In genomic region chr7:63991085-63992010, GRCm38 (mm10) we compare ENCODE assay signal across 10 mouse cellular contexts. TPM values are rescaled to one million over a fixed set of nuclear protein-coding genes. Genes with fewer than 3 reads are reported as not detected.
A peak's percentile ranks its signal among the peaks of the same experiment; 100 is the strongest.
DNase-seq lines count a peak whose midpoint lies in the region; ATAC-seq and TF ChIP-seq lines count a peak whose summit lies in the region.
"Had no signal": no experiment of that assay in that cellular context is flagged by ENCODE, and none has a peak within 500 bp of the region (broad histone marks: within the 10 kb centered on the region; RNA-seq: fewer than 3 reads in every experiment).

No protein-coding gene starts in this region.

- no peaks in the 10 kb centered on the region for H3K36me3 ChIP-seq in heart, embryonic 10.5 days
- H3K36me3 ChIP-seq in heart, embryonic 11.5 days (ENCODE audit: control insufficient read depth, insufficient read depth, low read length), result no peaks in the 10 kb centered on the region
- no peaks in the 10 kb centered on the region for H3K36me3 ChIP-seq in G1E (replicated peaks)
- H3K36me3 ChIP-seq in liver, embryonic 16.5 days (ENCODE audit: control insufficient read depth, insufficient read depth), result no peaks in the 10 kb centered on the region

- H3K4me3 ChIP-seq in heart, embryonic 10.5 days, result no peak overlapping the region
- no peak overlapping the region for H3K4me3 ChIP-seq in heart, embryonic 11.5 days (ENCODE audit: low read depth, low read length)
- H3K4me3 ChIP-seq in G1E (ENCODE audit: low read depth, low read length), result no peak overlapping the region; the same call in 1 of the 2 replicates
- no peak overlapping the region for H3K4me3 ChIP-seq in liver, embryonic 16.5 days (ENCODE audit: low read depth, low read length)
- H3K4me3 ChIP-seq in gastrocnemius, adult 2 months, result no peak overlapping the region

- no peak overlapping the region for H3K9ac ChIP-seq in heart, embryonic 11.5 days (ENCODE audit: low read depth, low read length)
- peak overlapping the region; percentile 50 for H3K9ac ChIP-seq in liver, embryonic 16.5 days (ENCODE audit: low read depth, low read length)

- no peaks in the 10 kb centered on the region for H3K9me3 ChIP-seq in heart, embryonic 10.5 days
- no peaks in the 10 kb centered on the region for H3K9me3 ChIP-seq in heart, embryonic 11.5 days (replicated peaks; ENCODE audit: control insufficient read depth, low read length)
- no peaks in the 10 kb centered on the region for H3K9me3 ChIP-seq in G1E (replicated peaks)
- H3K9me3 ChIP-seq in liver, embryonic 16.5 days (replicated peaks; ENCODE audit: control insufficient read depth, low read length), result no peaks in the 10 kb centered on the region

- no peak for DNase-seq in heart, embryonic 10.5 days (ENCODE audit: low spot score)
- peak; percentile 25 for DNase-seq in G1E (ENCODE audit: low spot score)
- DNase-seq in cerebellum, adult 9-10 months, result peak; percentile 97
- DNase-seq in urinary bladder, postnatal 10 days (ENCODE audit: low spot score), result no peak
- DNase-seq in gastrocnemius, adult 2 months, result no peak
- DNase-seq: lung, postnatal 4 days had no signal

- peaks cover 21% of the 10 kb centered on the region for H3K4me1 ChIP-seq in heart, embryonic 10.5 days
- peaks cover 7% of the 10 kb centered on the region for H3K4me1 ChIP-seq in heart, embryonic 11.5 days (ENCODE audit: control insufficient read depth, insufficient read depth, low read length)
- peaks cover 91% of the 10 kb centered on the region for H3K4me1 ChIP-seq in G1E (ENCODE audit: insufficient read depth, low read depth, low read length)
- H3K4me1 ChIP-seq in liver, embryonic 16.5 days (ENCODE audit: control insufficient read depth, low read depth, low read length), result peaks cover 77% of the 10 kb centered on the region

- H3K27me3 ChIP-seq in heart, embryonic 10.5 days (ENCODE audit: insufficient read depth, poor library complexity, severe bottlenecking), result no peaks in the 10 kb centered on the region
- no peaks in the 10 kb centered on the region for H3K27me3 ChIP-seq in heart, embryonic 11.5 days (ENCODE audit: control insufficient read depth, insufficient read depth, low read length)
- peaks cover 11% of the 10 kb centered on the region; the same call in 1 of the 2 replicates for H3K27me3 ChIP-seq in G1E (ENCODE audit: insufficient read depth, low read length)
- H3K27me3 ChIP-seq in liver, embryonic 16.5 days (ENCODE audit: control insufficient read depth, insufficient read depth, low read depth, low read length), result no peaks in the 10 kb centered on the region

- ATAC-seq in heart, embryonic 11.5 days (replicated peaks; ENCODE audit: insufficient number of reproducible peaks, low FRiP score, low TSS enrichment), result no peak
- no peak; the same call in 1 of the 2 replicates for ATAC-seq in G1E (ENCODE audit: extremely low read depth, insufficient number of reproducible peaks, low FRiP score, poor library complexity, severe bottlenecking)
- peak; percentile 71 for ATAC-seq in liver, embryonic 16.5 days (ENCODE audit: low read depth)
- no peak for ATAC-seq in activated CD4-positive, CD25-positive, alpha-beta regulatory T cell, adult 4 months

- 0 out of 2 replicates have a peak overlapping the region, but pooled peaks have one; percentile 23 for H3K27ac ChIP-seq in heart, embryonic 10.5 days
- H3K27ac ChIP-seq in heart, embryonic 11.5 days (ENCODE audit: low read depth, low read length), result no peak overlapping the region
- peak overlapping the region; percentile 78 for H3K27ac ChIP-seq in liver, embryonic 16.5 days (ENCODE audit: low read length)
- H3K27ac ChIP-seq in gastrocnemius, adult 2 months, result no peak overlapping the region
- H3K27ac ChIP-seq: kidney, postnatal 0 days had no signal

- intact Hi-C loops in gastrocnemius, adult 2 months (cut with DNase I), result no loop called here

- H3K4me2 ChIP-seq in heart, embryonic 11.5 days, result no peak overlapping the region
- H3K4me2 ChIP-seq in liver, embryonic 16.5 days (ENCODE audit: low read depth, low read length), result peak overlapping the region; percentile 32

- TF ChIP-seq CTCF in G1E (IDR thresholded peaks at IDR 0.05; ENCODE audit: low read depth, low read length), result no peak
- no peak for TF ChIP-seq CTCF in gastrocnemius, adult 2 months (IDR thresholded peaks at IDR 0.05)

- 77% methylated on average over 12 of the region's 12 CpGs for WGBS in heart, embryonic 10.5 days
- 77% methylated on average over 12 of the region's 12 CpGs for WGBS in heart, embryonic 11.5 days (ENCODE audit: insufficient replicate concordance)
- WGBS in liver, embryonic 16.5 days (ENCODE audit: insufficient replicate concordance), result 68% methylated on average over 12 of the region's 12 CpGs

RNA-seq across cellular contexts. Expression of gene Klf13, which starts 52.6 kb away (rescaled TPM):
- 17.3 and 18.3 TPM in 2 replicates for polyA plus RNA-seq in heart, embryonic 10.5 days (2016; fragmentation: Nextera tagmentation; extraction: Ambion mirVana)
- polyA plus RNA-seq in heart, embryonic 11.5 days (2014; fragmentation: Nextera tagmentation; extraction: Ambion mirVana), result 16.3 and 18.8 TPM in 2 replicates
- total RNA-seq in G1E (2014; fragmentation: Nextera tagmentation), result 86.9 and 89.5 TPM in 2 replicates
- total RNA-seq in G1E (2017), result 14.6 and 16.3 TPM in 2 replicates
- polyA plus RNA-seq in G1E (2012), result 57.2 and 68.1 TPM in 2 replicates
- polyA plus RNA-seq in liver, embryonic 16.5 days (2015; fragmentation: Nextera tagmentation; extraction: Ambion mirVana), result 15.6 and 16.6 TPM in 2 replicates
- polyA plus RNA-seq in activated CD4-positive, CD25-positive, alpha-beta regulatory T cell, adult 4 months (2017; shearing (Covaris generic)), result 100 to 1,000 TPM; 153 to 178 TPM
- total RNA-seq in gastrocnemius, adult 2 months (2021), result 10 to 100 TPM; 56.6 to 59.6 TPM

Comparison
In these comparisons a context has a peak if more than half of its experiments do, and no peak if none do; other contexts are left out.
1. H3K27ac ChIP-seq: peak in heart, embryonic 10.5 days (single experiment) and liver, embryonic 16.5 days (single experiment); none in heart, embryonic 11.5 days (single experiment) and gastrocnemius, adult 2 months (single experiment).
2. DNase-seq: peak in G1E (single experiment) and cerebellum, adult 9-10 months (single experiment); none in heart, embryonic 10.5 days (single experiment), urinary bladder, postnatal 10 days (single experiment) and gastrocnemius, adult 2 months (single experiment).